Mouse (Mus musculus) stomach, embryonic 14.5 days (tissue): ENCODE results near the gene Slc4a2. TPM values are rescaled to one million over a fixed set of nuclear protein-coding genes. Genes with fewer than 3 reads are reported as not detected.
"Not testable (repeated sequence)": the region's sequence is repeated elsewhere in the genome, so short reads cannot be mapped to it uniquely, and the experiment has no call there.

Experiments used
- ATAC-seq: fragments of 200-750 bp; cut with Nextera tagmentation; 2 replicates; pipeline ENCODE4 v1.8.0; 2017; ENCODE audit warnings: low read depth, moderate TSS enrichment; ENCODE audit not compliant: insufficient number of reproducible peaks, insufficient read depth, low FRiP score
- H3K27ac ChIP-seq: fragments of 300-500 bp; sonication (generic); 2 replicates; pipeline ENCODE4 v1.5.1; 2014; ENCODE audit warnings: mild to moderate bottlenecking, low read length, moderate library complexity, mixed read lengths
- H3K27me3 ChIP-seq: fragments of 300-500 bp; sonication (generic); 2 replicates; pipeline ENCODE4 v1.6.1; 2014; ENCODE audit warnings: low read length, control low read depth, mixed read lengths; ENCODE audit not compliant: control insufficient read depth, insufficient read depth
- H3K36me3 ChIP-seq: fragments of 300-500 bp; sonication (generic); 2 replicates; pipeline ENCODE4 v1.6.1; 2014; ENCODE audit warnings: mild to moderate bottlenecking, control low read depth, low read length, moderate library complexity, mixed read lengths; ENCODE audit not compliant: control insufficient read depth, insufficient read depth
- H3K4me1 ChIP-seq: fragments of 300-500 bp; sonication (generic); 2 replicates; pipeline ENCODE4 v1.6.1; 2014; ENCODE audit warnings: low read length, control low read depth, mixed read lengths; ENCODE audit not compliant: control insufficient read depth, insufficient read depth
- H3K4me2 ChIP-seq: fragments of 300-500 bp; sonication (generic); replicated peaks from 2 replicates; pipeline ENCODE4 v1.6.1; 2014; ENCODE audit warnings: low read depth, low read length, control low read depth
- H3K4me3 ChIP-seq: fragments of 300-500 bp; sonication (generic); 2 replicates; pipeline ENCODE4 v1.5.1; 2014; ENCODE audit warnings: low read depth, low read length, control low read depth
- H3K9ac ChIP-seq: fragments of 300-500 bp; sonication (generic); replicated peaks from 2 replicates; pipeline ENCODE4 v1.6.1; 2014; ENCODE audit warnings: low read depth, mild to moderate bottlenecking, control low read depth, low read length, moderate library complexity, mixed read lengths
- H3K9me3 ChIP-seq: fragments of 300-500 bp; sonication (generic); 2 replicates; pipeline ENCODE4 v1.6.1; 2016; ENCODE audit warnings: low read depth, low read length, control low read depth; ENCODE audit not compliant: control insufficient read depth
- WGBS: fragments of 180-500 bp; shearing (Covaris S2); extraction: QIAGEN DNeasy Blood & Tissue Kit; methylation state at CpG from one replicate; pipeline ENCODE4 v1.1.7; 2014; 5-methylcytosine and 5-hydroxymethylcytosine counted together
- polyA plus RNA-seq: library from polyadenylated mRNA; unstranded; fragments of >200 nt; fragmentation: Nextera tagmentation; extraction: Ambion mirVana; gene quantifications from 2 replicates; pipeline ENCODE4 v1.2.1, GENCODE M21; 2014

The Slc4a2 gene
- polyA plus RNA-seq, 1 experiment from 2014 or later: 30.6 TPM

DNA sequence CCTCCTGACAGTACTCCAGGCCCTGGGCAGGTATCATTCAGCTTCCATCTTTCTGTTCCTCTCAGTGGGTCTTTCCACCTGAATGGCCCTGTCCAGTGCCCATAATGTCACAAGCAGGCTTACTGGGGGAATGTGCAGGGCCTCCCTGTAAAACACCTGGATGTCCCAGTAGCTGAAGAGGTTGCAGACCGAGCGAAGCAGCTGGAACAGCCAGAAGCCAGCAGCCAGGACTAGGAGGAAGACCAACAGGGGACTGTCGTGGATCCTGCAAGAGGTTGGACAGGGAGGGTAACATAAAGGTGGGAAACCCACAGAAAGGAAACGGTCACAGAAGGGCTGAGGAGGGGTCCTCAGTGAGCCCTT is 34.0 kb upstream of the Slc4a2 start:
- no peak overlapping the region for H3K4me3 ChIP-seq
- 72% methylated on average over 4 of the region's 4 CpGs for WGBS
- H3K9ac ChIP-seq: no peak overlapping the region
- no peak overlapping the region for H3K4me2 ChIP-seq
- peaks cover 7% of the 10 kb centered on the region for H3K4me1 ChIP-seq
- no peaks in the 10 kb centered on the region for H3K36me3 ChIP-seq
- H3K27ac ChIP-seq: no peak overlapping the region
- H3K9me3 ChIP-seq: no peaks in the 10 kb centered on the region
- no peak for ATAC-seq
- H3K27me3 ChIP-seq: no peaks in the 10 kb centered on the region

DNA sequence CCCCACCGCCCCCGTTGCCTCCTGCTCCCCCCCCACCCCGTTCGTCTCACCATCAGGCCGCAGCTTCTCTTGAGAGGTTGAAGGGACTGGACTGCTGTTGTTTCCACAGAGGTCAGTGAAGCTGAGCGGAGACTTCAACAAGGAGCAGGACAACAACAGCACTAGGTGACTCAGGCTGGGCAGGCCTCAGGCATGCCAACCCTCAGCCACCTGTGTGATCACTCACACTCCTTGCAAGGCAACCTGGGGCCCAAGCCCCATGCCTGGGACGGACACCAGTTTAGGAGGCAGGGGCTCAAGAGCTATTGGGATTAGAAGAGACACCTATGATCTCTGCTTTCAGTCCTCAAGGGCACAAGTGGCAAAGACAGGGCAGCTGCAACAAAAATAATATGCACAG is 31.8 kb upstream of the Slc4a2 start, which contains the start of gene Atg9b:
TSS of gene Atg9b (minus strand) at position 280 of the 400 bp plus-strand sequence.
- Histone ChIP-seq H3K9ac (no peak within 1 kb of the TSS), H3K4me2 (no peak within 1 kb of the TSS), H3K4me1 (peaks cover 9% of the 10 kb centered on the region), H3K36me3 (no peaks in the 10 kb centered on the region), H3K27me3 (no peaks in the 10 kb centered on the region), H3K9me3 (no peaks in the 10 kb centered on the region), H3K27ac (no peak within 1 kb of the TSS), H3K4me3 (no peak within 1 kb of the TSS)
- ATAC-seq: no peak
- WGBS: 85% methylated on average over 7 of the region's 7 CpGs

- ATAC-seq: no peak
- H3K4me2 ChIP-seq: no peak overlapping the region
- H3K36me3 ChIP-seq: no peaks in the 10 kb centered on the region
- no peaks in the 10 kb centered on the region for H3K9me3 ChIP-seq
- no peaks in the 10 kb centered on the region for H3K27me3 ChIP-seq
- H3K4me3 ChIP-seq: no peak overlapping the region
- WGBS: 71% methylated on average over 7 of the region's 7 CpGs
- no peak overlapping the region for H3K27ac ChIP-seq
- H3K4me1 ChIP-seq: peaks cover 7% of the 10 kb centered on the region; the same call in 1 of the 2 replicates
- no peak overlapping the region for H3K9ac ChIP-seq
Observed at GRCm38 (mm10) chr5:24392724-24393123, 30.9 kb upstream of the Slc4a2 start.

- no peaks in the 10 kb centered on the region for H3K27me3 ChIP-seq
- no peak within 1 kb of the TSS; the same call in 1 of the 2 replicates for H3K9ac ChIP-seq
- H3K27ac ChIP-seq: peak within 1 kb of the TSS; percentile 79; the same call in 1 of the 2 replicates
- peak within 1 kb of the TSS; percentile 56 for H3K4me3 ChIP-seq
- 25% methylated on average over 7 of the region's 7 CpGs for WGBS
- H3K36me3 ChIP-seq: no peaks in the 10 kb centered on the region
- H3K9me3 ChIP-seq: no peaks in the 10 kb centered on the region
- ATAC-seq: no peak
- H3K4me2 ChIP-seq: peak within 1 kb of the TSS; percentile 59
- H3K4me1 ChIP-seq: peaks cover 7% of the 10 kb centered on the region; the same call in 1 of the 2 replicates
Observed at GRCm38 (mm10) chr5:24393392-24393997, 30.1 kb upstream of the Slc4a2 start, which contains the start of gene Abcb8. TSS of gene Abcb8 (plus strand) at chr5:24393663.

GRCm38 (mm10) chr5:24394165-24394894 is 29.3 kb upstream of the Slc4a2 start:
- under 1% methylated on average over 36 of the region's 36 CpGs for WGBS

GRCm38 (mm10) chr5:24396254-24396653 is 27.4 kb upstream of the Slc4a2 start:
- ATAC-seq, H3K4me2 ChIP-seq, H3K4me1 ChIP-seq, H3K27me3 ChIP-seq, H3K27ac ChIP-seq, H3K4me3 ChIP-seq, H3K9ac ChIP-seq, H3K9me3 ChIP-seq, H3K36me3 ChIP-seq: not testable (repeated sequence)
- WGBS: 88% methylated on average over 6 of the region's 6 CpGs

More at GRCm38 (mm10) chr5:24394165-24394894, 29.3 kb upstream of the Slc4a2 start:
- Histone ChIP-seq H3K9me3 (no peaks in the 10 kb centered on the region), H3K36me3 (no peaks in the 10 kb centered on the region), H3K4me2 (peak overlapping the region; percentile 59), H3K27ac (peak overlapping the region; percentile 79; the same call in 1 of the 2 replicates), H3K9ac (no peak overlapping the region; the same call in 1 of the 2 replicates), H3K4me1 (peaks cover 7% of the 10 kb centered on the region; the same call in 1 of the 2 replicates), H3K27me3 (no peaks in the 10 kb centered on the region), H3K4me3 (peak overlapping the region; percentile 56)
- ATAC-seq: peak; percentile 95

- Histone ChIP-seq H3K27ac (no peak overlapping the region), H3K4me2 (no peak overlapping the region), H3K4me1 (peaks cover 3% of the 10 kb centered on the region; the same call in 1 of the 2 replicates), H3K27me3 (no peaks in the 10 kb centered on the region), H3K9me3 (no peaks in the 10 kb centered on the region), H3K36me3 (peaks cover 13% of the 10 kb centered on the region; the same call in 1 of the 2 replicates), H3K9ac (no peak overlapping the region), H3K4me3 (no peak overlapping the region)
- 90% methylated on average over 10 of the region's 10 CpGs for WGBS
- ATAC-seq: no peak
Observed at GRCm38 (mm10) chr5:24399686-24400085, 24.0 kb upstream of the Slc4a2 start.

DNA sequence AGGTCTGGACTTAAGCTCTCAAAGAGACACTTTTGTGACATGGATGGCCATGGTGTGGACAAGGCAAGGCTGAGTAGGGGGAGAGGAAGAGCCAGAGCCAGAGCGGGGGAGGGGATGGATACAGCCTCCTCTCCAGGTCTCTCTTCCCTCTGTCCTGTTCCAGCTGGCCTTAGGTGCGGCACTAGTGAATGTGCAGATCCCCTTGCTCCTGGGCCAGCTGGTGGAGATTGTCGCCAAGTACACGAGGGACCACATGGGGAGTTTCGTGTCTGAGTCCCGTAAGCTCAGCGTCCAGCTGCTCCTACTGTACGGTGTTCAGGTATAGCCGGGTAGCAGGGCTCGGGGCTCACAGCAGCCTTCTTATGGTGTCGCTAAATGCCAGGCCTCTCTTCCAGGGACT is 23.3 kb upstream of the Slc4a2 start:
- WGBS: 92% methylated on average over 11 of the region's 11 CpGs
- no peak overlapping the region for H3K9ac ChIP-seq
- H3K4me3 ChIP-seq: no peak overlapping the region
- H3K9me3 ChIP-seq: no peaks in the 10 kb centered on the region
- H3K27me3 ChIP-seq: no peaks in the 10 kb centered on the region
- ATAC-seq: no peak
- H3K36me3 ChIP-seq: peaks cover 13% of the 10 kb centered on the region; the same call in 1 of the 2 replicates
- H3K4me1 ChIP-seq: no peaks in the 10 kb centered on the region
- H3K27ac ChIP-seq: no peak overlapping the region
- H3K4me2 ChIP-seq: no peak overlapping the region
